Mouse (Mus musculus) frontal cortex, postnatal 36 days (tissue): ENCODE data around the gene Sod1.

Source experiments
- DNase-seq, 2 experiments: peaks; one replicate each; pipeline ENCODE4 v3.0.0; 2022; ENCODE audit warnings: low spot score in 2 of 2

Gene Sod1

DNA sequence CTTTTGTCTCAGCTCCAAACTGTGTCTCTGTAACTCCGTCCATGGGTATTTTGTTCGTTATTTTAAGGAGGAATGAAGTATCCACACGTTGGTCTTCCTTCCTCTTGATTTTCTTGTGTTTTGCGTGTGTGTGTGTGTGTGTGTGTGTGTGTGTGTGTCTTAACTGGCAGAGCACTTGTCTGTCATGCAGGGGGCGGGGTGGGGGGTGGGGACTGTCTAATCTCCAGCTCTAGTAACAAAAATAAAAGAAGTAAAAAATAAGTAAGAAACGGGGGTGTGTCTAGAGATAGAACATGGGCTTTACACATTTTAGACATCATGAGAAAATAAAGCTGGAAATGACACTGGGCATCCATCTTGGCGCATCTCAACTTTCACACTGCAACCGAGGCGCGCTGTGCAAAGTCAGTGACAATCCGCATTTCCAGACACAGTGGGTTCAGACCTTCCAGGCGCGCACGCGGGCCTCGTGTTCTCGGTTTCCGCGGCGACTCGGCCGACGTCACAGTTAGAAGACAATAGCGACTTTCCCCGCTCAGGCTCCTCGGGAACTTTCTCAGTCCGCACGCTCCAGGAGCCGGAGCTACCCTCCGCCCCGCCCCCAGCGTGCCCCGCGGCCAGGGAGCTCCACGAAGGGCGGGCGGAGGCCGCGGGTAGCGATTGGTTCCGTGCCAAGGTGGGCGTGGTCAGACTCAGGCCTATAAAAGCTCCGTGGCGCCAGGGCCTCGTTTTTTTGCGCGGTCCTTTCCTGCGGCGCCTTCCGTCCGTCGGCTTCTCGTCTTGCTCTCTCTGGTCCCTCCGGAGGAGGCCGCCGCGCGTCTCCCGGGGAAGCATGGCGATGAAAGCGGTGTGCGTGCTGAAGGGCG, at the start of gene Sod1:
Gene Sod1, plus strand, starts transcription at position 729 of the 866 bp plus-strand sequence.
- DNase-seq, result peak; percentile 93 to 95

DNA sequence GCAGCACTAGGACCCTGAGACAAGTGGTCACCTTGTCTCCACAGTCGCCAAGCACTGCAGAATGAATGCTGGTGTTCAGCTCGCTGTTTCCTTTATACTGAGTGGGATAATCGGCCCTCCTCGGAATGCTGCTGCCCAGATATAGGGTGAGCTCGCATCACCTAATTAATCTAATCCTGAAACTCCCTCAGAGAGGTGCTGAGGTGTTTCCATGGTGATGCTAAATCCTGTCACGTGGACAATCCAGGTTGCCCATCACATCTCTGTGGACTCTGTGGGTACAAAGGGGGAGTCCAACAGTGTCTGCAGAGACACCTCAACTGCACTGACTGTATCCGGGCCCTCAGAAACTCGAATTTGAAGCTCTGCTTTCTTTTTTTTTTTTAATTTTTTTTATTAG, 49.1 kb upstream of the Sod1 start:
- DNase-seq, result no peak

DNA sequence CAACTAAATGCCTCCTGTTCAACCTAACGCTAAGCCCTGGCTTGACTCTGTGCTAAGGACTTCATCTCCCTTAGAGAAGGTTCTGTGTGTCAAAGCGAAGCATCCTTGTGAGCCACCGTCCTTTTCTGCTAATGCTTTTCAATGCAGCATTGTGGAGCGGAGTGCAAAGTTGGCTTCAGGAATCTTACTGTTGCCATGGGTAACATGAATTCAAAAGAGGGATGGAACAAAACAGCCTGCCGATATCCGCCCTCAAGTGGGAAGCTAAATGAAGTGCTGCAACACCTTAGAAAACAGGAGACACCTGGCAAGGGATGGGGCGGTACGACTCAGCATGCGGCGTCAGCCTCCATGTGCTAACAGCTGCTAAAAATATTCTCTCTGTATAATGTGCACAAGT, 44.1 kb upstream of the Sod1 start:
- peak; percentile 46 to 53 for DNase-seq

DNA sequence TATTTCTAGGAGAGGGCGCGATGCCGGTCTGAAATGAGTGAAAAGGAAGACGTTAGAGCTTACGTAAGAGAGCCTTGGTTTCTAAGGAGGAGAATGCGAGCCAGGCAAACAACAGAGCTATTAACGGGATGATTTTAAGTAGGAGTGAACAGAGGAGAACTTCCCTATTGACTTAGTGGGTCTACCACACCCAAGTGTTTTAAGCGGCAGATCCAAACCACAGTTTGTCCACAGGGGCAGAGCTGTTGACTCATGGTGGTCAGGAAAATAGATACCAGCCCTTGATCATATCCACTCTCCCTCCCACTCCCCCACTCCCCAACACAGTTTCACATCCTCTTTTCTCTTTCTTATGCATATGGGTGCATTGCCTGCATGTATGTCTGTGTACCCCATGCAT, 43.1 kb upstream of the Sod1 start:
- DNase-seq, result no peak

DNA sequence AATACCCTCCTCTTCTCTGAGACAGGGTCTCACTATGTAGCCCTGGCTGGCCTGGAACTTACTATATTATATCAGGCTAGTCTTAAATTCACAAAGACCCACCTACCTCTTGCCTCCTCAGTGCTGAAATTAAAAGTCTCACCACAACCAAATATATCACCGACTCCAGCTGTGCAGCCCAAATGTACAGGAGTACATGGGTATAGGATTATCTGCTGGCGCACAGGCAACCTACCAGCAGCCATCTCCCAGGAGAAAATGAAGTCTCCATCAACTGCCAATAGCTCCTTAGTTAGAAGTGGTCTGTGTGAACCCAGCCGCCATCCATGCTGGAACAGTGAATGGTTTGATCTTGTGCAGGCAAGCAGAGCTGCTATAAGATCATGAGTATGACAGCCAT, 42.1 kb upstream of the Sod1 start:
- no peak for DNase-seq

DNA sequence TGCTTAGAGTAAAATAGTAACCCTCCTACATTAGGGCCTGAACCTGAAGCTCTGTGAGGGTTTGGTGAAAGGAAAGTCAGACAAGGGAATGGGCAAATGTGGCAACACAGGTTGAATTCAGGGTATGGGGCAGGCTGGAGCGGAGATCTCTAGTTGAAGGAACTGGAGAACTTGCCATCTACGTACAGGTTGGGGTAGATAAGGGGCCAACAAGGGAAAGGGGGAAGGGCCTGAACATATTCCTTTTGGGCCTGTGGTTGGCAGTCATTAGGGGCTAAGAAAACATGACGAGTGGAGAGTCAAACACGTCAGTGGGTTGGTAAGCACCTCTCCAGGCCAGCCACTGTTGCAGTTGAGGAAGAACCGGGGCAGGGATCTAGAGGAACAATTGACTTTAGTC, 40.7 kb upstream of the Sod1 start:
- DNase-seq, result no peak

DNA sequence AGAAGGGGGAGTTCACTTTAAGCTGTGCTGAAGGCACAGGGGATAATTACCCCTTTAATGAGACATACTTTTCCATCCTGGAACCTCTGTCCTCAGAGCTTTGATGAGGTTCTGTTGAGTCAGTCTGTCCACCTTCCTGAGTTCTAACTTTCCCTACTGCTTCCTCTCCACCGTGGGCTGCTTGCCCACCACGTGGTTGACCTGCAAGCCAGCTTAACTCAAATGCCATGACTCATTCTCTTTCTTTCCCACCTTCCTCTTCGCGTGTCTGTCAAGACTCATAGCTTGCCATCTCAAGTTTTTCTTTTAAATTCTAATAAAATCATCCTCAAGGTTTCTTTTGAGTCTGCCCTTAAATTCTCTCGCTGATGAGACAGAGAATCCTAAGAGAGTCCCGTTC, 39.6 kb upstream of the Sod1 start:
- DNase-seq, result no peak

DNA sequence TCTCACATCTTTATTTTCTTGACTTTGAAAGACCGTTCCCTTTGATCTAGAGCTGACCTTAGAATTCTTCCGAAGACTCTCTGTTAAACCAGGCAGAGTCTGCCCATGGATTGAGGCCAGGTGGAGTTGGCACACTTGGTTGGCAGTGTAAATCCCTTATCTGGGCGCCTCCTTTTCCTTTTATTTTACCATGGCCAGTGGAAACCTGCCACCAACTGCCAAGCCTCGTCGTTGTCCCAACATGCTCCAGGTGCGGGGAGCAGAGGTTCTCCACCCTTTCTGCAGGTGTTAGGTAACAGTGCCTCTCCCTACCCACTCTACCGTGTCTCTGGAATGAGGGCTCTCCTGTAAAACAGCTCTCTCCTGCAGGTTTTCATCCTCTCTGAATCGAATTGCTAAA, 38.9 kb upstream of the Sod1 start:
- no peak for DNase-seq

DNA sequence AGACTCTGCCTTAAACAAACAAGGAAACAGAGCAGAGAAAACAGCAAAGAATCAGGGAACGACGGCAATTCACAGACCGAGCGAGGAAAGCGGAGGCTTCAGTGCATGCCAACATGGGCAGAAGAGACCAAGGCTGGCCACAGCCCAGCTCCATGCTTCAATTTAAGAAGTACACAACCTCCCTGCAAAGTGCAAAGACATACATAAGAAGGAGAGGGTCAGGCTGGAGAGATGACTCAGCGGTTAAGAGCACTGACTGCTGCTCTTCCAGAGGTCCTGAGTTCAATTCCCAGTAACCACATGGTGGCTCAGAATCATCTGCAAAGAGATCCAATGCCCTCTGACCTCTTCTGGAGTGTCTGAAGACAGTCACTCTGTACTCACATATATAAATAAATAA, 36.4 kb upstream of the Sod1 start:
- no peak for DNase-seq

DNA sequence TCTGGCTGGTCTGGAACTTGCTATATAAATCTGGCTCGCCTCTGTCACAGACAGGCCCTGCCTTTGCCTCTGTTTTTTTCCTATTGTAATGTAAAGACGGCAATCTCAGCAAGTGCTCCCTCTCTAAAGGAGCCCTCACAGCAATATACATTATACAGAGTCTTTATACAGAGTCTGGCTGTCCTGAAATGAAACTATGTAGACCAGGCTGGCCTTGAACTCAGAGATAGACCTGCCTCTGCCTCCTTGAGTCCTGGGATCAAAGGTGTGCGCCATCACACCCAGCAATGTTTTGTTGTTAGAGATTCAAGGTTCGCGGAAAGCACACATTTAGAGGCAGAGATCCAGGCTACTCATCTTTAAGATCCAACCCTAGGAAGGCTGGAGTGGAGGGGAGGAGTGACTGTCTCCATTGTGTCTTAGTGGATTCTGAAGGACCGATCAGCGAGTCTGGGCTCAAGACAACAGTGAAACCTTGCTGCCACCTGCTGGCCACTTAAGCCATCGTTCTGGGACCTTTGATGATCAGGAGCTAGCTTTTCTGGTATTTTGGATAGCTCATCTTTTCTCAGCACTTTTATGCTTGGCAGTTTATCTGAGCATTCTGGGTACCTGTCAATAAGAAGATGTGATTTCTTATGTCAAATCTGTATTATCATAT, 34.5 kb upstream of the Sod1 start:
- DNase-seq, result peak; percentile 79 to 90

DNA sequence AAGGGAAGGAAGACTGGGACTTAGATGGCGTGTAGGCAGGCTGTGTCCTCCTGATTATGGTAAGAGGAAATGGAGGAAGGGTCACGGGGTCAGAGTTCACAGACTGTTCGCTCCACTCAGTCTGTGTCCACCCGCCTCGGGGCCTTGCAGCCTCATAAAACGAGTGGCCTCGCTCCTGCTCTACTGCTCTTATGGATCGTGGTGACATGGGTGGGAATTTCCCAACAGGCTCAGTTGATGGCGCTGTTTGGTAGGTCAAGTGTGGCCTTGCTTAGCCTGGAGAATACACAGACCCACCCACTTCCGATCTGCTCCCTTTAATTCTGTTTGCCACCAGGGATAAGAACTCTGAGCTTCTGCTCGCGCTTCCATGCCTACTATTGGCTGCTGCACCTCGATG, 33.1 kb upstream of the Sod1 start:
- no peak for DNase-seq

DNA sequence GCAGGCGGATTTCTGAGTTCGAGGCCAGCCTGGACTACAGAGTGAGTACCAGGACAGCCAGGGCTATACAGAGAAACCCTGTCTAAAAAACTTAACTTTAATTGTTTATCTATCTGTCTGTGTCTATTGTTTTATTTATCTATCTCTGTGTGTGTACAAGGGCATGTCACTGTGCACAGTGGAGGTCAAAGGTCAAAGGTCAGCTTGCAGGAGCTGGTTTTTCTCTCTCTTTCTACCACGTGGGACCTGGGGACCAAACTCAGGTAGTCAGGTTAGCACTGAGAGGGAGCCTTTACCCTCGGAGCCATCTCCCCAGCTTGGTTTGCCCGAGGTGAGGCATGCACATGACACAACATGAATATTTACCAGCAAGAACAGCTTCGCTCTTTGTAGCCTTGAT, 29.3 kb upstream of the Sod1 start:
- DNase-seq, result no peak

DNA sequence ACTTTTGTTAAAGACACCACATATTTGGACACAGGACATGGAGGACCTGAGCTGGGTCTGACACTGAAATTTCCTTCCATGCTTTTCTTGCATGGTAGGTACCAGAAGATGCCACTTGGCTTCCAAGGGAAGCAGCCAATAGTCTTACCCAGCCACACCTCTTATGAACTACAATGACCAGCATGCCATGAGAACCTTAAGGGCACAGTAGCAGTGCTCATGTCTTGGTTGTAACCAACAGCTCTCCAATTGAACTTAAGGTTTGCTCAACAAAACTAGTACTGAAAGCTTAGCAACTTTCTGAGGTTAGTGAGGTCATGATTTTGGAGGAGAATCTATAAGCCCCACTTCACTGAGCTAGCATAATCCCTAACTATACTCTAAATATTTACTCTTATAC, 26.8 kb upstream of the Sod1 start:
- DNase-seq, result no peak

DNA sequence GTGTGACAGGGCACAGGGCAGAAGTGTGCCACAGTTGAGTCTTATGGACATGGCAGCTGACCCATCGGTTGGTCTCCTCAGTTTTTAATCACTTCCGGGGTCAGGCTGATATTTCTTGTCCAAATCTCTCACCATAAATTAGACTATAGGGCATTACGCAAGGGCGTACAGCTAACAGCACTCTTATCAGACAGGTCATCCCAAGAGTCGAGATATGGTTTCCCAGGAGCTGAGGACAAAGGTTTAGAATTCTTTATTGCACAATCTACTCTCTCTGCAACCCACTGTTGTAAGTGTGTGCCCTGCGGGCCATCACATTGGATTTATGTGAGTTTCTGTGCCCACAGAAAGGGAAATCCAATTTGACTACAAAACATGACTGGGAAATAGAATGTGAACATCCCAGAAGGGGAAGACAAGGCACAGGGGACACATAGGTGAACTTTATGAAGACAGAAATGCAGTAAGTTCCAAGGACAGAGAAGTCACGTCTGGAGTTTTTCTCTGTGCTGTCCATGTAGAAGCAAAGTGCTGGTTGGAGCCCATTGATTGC, 23.8 kb upstream of the Sod1 start:
- DNase-seq, result no peak

DNA sequence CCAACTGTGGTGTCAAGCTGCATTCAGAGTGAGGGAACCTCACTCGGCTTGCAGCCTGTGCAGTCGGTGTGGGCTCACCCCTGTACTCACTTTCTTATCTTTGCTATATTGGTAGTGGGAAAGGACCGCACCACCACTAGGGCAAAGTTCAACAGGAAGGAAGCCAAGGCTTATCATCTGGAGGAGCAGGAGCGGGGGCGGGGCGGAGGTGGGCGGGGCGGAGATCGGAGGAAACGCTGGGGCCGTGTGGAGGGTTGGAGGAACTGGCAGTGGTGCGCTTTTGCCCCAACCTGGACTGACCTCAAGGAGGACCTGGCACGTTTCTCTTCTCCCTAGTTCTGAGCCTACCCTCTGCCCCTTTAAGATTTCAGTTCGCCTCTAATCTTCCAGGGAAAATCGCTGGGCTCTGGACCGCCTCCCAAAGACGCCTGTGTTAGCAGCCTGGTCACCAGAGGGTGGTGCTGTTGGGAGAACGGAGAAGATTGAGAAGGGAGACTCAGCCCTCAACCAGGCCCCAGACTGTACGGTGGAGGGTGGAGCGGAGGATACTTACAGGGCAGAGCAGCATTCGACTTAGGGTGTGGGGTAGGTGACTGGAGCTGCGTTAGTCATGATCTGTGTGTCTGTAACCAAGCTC, 23.1 kb upstream of the Sod1 start:
- DNase-seq, result peak; percentile 42 to 60

DNA sequence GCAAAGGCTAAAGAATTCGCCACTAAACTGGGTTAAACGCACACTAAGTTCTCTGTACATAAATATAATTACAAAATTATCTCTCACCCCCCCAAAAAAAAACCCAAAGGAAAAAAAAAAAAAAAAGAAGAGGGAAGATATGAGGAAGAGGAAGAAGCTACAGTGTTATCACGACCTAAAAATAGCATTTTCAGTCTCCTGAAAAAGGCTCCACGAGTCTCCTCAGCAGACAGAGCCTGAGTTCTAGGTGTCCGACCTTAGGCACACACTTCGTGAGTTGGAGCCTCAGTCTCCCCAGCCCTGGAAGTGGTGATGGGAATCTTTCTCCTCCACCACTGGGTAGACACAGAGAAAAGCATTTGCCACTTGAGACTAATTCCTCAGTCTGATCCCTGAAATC, 21.9 kb upstream of the Sod1 start:
- no peak for DNase-seq

DNA sequence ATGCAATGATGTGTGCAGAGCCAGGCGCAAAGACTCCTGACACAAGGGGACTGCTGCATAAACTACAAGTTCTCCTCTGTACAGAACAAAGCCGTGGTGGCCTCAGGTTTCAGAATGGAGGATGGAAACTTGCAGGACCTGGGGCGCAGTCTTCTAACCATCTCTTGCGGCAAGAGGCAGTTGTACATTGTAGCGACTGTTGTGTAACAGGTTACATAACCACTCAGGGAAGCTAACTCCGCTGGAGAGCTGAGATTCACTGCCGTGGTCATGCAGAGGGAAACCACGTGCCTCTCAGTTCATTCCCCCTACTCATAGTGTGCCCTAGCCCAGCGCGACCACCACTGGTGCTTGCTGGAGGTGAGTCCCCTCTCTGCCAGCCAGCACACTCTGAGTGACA, 21.4 kb upstream of the Sod1 start:
- DNase-seq, result no peak

DNA sequence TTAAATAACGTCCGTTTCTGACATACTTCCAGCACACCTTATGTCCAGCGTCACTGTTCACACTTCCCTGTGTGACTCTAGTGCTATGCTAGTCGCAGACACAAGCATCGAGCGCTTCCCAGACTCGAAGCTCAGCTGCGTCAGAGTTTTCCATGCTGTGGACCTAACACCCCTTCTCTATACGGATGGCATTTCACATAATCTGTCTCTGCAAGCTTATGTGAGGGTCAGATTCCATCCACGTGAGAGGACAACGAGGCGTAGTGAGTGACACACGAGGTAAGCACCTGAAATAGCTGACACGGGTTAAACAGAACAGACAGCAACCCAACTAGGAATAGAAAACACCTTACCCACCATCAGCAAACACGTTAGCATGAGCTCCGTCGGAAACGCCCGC, 18.4 kb upstream of the Sod1 start:
- DNase-seq, result no peak

DNA sequence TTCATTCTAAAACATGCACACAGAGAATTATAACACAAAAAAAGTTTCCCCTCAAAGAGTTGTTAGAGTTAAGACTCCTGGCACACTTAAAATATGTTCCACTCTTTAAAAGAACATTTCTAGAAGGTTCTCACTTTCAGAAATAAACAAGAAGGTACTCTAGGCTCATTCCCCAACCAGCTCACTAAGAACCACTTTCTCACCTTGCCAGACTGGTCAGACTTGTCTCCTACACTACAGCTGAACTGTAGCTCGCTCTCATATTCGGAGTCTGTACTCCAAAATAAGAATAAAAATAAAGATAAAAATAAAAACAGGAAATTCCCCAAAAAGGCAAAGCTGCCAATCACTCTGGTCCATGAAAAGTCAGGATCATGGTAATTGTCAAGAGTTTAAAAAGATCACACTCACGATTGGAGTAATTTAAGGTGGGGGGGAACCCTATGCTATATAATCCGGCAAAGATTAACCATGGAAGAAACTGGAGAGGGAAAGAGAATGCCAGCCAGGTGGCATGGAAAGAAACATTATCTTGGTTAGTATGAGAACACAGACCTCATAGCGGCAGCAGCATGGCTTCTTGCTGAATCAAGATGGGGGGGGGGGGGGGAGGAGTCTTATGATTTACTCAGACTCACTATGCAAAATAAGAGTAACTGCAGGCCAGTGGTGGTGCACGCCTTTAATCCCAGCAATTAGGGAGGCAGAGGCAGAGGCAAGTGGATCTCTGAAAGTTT, 17.2 kb upstream of the Sod1 start:
- DNase-seq, result no peak

DNA sequence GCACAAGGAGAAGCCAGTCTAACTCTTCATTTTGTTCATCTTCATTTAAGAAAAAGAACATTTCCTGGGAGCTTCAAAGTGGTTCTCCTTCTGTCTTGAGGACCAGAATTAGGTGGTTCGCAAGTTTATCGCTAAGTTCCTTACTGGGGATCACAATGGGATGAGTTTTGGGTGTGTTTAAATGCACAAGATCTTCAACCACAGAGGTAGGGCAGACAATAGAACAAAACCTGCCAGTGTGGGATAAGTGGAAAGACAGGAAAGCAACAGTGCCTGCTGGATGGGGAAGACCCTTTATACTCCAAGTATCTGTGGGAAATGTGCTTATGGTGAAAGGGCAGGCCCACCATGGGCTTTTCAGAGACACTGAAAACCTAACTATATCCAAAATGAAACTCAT, 15.7 kb upstream of the Sod1 start:
- no peak for DNase-seq

DNA sequence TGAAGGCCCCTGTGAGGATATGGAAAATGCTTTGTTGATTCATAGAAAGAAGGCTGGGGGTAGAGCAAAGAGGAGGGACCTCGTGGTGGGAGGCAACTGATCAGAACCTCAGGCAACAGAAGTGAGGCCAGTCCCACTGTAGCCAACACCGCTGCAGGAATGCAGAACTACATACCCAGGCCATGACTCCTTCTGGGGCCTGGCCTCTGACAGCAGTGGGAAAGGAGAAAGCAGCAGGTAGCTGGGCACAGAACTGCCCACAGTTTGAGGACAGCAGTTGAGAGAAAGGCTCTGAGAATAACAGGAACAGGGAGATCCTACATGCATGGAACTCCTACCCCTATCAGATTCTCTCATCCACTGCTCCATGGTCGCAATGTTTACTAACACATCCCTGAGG, 11.6 kb upstream of the Sod1 start:
- no peak for DNase-seq

DNA sequence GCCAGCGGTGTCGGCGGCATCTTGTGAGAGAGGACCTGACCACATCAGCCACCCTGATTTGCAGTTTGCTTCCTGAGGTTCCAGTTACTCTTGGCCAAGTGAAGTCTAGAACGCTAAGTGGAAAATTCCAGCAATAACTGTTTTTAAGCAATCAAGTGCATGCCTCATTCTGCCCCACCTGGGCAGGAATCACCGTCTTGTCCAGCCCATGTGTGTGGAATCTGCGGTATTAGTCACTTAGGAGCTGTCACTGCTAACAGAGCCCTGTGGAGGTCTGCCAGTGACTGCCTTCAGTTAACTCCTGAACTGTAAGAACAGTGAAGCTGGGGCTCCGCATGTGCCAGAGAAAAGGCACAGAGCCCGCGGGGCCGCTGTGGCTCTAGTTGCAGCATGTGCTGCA, 9.8 kb upstream of the Sod1 start:
- no peak for DNase-seq
